Mouse (Mus musculus) retina, adult 2 months (tissue): ENCODE data around the gene Tspan10.

Experiments used
- DNase-seq: peaks from one replicate; pipeline ENCODE4 v3.0.0-alpha.2; 2012; ENCODE audit warnings: low read depth, low spot score

Gene Tspan10

DNA sequence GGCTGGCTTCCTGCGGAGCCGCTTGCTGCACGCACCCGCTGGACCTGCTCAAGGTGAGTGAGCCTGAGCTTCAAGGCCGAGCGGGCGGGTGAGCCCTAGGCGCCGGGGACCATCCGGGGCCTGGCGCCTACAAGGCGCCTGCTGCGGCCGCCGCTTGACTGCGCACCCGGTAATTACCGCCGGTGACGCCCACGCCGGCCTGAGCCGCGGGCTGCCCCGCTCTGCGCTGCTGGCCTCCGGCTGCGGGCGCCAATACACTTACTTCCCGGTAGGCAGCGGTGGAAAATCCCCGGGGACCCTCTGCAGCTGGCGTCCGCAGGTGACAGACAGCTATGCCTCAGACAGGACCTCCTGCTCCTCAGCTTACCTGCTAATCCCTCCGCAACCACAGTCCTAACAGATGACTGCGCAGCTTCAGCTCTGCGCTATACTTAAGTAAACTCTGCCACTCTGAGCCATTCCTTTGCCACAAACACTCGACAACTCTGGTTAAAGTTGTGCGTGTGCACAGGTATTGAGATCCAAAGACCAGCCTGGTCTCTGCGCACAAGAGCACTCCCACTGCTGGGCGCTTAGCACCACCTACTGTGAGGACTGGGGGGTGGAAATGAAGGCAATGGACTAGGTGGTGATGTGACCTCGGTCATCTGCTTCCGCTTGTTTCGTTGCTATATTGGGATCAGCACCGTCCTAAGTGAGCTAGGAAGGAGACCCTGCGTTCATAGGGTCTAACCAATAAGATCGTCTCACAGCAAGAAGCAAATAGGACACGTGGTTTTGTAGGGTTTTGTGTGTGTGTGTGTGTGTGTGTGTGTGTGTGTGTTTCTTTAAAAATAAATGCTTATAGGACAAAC lies 49.8 kb downstream of the Tspan10 start:
- no peak for DNase-seq

DNA sequence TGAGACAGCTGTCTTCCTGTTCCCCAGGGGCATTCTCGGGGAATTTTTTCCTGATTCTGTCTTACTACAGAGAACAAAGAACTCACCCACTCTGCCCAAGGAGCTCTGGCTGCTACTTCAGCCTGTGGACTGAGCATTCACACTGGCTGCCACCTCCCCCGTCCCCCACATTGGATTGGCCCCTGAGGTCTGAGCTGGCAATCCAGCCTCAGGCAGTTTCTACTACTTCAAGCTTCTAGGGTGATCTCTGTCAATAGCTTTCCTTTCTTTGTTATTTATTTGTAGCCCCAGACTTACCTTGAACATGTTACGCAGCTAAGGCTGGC lies 50.4 kb downstream of the Tspan10 start:
- no peak for DNase-seq

DNA sequence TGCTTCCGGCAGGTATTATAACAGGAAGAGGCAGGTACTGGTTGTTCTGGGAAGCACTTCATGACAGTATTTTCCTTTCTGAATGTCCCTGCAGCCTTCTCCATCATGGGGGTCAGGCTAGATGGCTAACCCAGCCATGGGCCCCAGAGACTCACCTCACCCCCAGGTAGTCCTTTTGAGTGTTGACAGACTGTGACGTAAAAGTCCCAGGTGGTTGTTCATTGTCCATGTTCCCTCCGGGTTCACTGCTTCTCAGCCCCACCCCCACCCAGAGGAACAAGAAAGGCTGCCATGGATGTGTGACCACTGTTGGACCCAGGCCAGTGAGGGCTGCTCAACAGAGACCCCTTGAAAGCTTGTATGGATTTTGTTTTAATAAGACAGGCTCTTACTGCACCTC lies 50.9 kb downstream of the Tspan10 start:
- DNase-seq = no peak

DNA sequence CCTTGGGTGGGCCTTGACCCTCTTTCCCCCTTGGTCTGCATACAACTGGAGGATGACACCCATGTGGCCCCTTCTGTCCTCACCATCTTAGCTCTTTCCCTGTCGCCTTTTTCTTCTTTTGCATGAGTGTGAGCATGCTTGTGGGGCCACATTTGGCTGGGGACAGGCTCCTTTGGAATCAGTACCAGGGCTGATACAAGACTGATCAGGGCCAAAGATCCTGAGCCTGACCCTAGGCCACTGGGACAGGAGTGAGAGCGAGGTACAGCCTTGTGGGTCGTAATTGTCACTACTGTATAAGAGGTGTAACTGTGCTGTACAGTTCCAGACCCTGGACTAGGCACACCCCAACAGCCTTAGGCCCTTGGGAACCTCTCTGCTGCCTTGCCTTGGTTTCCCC lies 51.5 kb downstream of the Tspan10 start:
- no peak for DNase-seq
